Mouse (Mus musculus) spleen, adult 2 months (tissue): ENCODE measurements at regions not wholly inside any gene's neighbourhood (a gene's known extent, or its start where the extent isn't known, plus 50 kb on each side); places are given as distances from the start of the nearest gene placed in this dataset.

Experiments
- CTCF ChIP-seq: fragments of 200-500 bp; IDR thresholded peaks from 2 replicates; pipeline ENCODE4 v1.5.1; 2011; ENCODE audit warnings: mild to moderate bottlenecking, inconsistent platforms; ENCODE audit not compliant: insufficient read depth, insufficient read length, insufficient replicate concordance; ENCODE audit errors: extremely low read depth
- POLR2A ChIP-seq: fragments of 200-500 bp; IDR thresholded peaks from 2 replicates; pipeline ENCODE4 v1.6.1; 2011; ENCODE audit warnings: low read depth, low read length, inconsistent platforms

DNA sequence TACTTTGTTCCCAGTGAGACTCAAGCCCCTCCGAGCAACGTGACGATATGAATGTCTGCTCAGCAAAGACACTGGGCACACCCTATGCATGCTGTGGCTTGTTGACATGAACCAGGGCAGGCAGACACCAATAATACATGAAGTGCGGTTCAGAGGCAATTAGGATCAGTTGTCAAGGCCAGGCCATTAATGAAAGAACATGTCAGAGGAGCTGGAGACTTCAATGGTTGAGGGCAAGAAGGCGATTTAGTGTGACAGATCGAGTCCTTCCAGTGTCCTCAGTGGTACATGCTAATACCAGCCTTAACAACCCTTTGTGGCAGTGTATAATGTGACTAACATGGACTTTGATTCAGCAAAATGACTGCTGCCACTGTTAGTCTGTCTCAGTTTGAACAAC is 213.8 kb downstream of the Dph6 start:
- TF ChIP-seq CTCF (no peak), POLR2A (no peak)
